Mouse (Mus musculus): ENCODE results near the gene Mcm8.

Gene Mcm8

DNA sequence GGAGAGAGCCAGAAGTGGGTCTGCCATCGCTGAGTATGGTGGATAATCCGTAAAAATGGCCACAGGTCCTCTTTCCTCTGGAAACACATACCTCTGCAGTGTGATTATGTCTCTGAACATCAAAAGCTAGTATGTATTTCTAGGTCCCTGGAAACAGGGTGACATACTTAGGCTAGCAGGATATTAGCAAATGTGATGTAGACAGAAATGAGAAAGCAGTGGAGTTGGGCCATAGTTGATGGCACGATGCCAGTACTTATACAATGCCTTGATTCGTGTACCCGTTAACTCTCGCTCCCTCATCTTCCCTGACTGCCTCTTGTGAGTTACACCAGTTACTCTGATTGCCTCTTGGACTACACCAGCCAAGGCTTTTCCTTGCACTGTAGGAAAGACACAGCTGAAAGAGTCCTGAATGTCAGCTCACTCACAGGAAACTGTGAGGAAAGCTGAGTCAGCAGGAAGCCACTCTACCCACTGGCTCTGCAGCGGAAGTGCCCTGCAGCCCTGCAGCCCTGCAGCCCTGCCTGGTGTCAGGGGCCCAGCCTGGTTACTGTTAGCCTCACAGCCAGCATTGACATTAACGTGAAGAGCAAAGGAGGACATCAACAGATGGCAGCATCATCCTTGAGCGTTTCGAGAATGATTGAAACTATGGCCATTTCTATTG, 57.9 kb downstream of the Mcm8 start:
- DNase-seq: peak; percentile 38

DNA sequence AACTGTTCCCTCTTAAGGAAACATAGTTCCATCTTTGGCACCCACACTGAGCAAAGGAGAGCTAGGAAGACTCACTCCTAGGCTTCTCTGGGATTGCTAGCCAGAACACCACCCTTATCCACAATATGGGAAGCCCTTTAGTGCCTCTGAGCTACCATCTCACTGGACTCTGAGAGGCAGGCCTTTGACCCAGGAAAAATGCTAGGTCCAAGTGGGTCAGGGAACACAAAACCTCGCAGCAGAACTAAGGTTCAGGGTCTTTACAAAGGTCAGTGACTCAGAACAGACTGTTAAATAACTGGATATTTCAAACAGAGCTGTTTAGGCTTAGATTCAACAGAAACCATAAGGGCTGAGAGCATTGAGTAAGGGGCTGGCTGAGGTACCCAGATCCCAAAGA, 61.0 kb downstream of the Mcm8 start:
- DNase-seq: no peak

GRCm38 (mm10) chr2:132879261-132880044, 63.5 kb downstream of the Mcm8 start:
- peak; percentile 39 for DNase-seq

- no peak for DNase-seq
Observed at GRCm38 (mm10) chr2:132880844-132881645, 65.1 kb downstream of the Mcm8 start, which contains the start of gene Lrrn4. Gene Lrrn4 (minus strand): TSS chr2:132880891.

GRCm38 (mm10) chr2:132884303-132884967, 68.5 kb downstream of the Mcm8 start:
- no peak for DNase-seq

DNA sequence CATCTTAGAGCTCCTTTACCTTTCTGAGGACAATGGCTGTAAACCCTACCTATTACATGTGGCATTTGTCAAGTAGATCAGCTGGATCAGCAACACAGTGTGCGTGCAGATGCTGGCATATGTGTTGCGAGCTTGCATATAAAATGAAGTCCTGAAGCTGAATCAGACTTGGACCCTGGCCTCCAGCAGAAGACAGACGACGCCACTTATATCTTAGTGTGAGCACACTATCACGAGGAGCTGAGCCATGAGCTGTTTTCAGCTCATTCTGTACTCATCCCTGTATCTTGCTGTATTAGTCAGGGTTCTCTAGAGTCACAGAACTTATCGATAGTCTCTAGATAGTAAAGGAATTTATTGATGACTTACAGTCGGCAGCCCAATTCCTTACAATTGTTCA, 69.4 kb downstream of the Mcm8 start:
- DNase-seq: no peak

Measured in thymus, postnatal 4 days (tissue).